Mouse (Mus musculus) B cell, adult 62 days (primary cell): ENCODE data around the gene Gabrg2. TPM values are rescaled to one million over a fixed set of nuclear protein-coding genes. Genes with fewer than 3 reads are reported as not detected.

ENCODE experiments used
- total RNA-seq: library from RNA; stranded (reverse); gene quantifications from 4 replicates; pipeline ENCODE4 v1.2.4, GENCODE M21; 2023

Gene Gabrg2
- total RNA-seq, result not detected in 4 replicates

DNA sequence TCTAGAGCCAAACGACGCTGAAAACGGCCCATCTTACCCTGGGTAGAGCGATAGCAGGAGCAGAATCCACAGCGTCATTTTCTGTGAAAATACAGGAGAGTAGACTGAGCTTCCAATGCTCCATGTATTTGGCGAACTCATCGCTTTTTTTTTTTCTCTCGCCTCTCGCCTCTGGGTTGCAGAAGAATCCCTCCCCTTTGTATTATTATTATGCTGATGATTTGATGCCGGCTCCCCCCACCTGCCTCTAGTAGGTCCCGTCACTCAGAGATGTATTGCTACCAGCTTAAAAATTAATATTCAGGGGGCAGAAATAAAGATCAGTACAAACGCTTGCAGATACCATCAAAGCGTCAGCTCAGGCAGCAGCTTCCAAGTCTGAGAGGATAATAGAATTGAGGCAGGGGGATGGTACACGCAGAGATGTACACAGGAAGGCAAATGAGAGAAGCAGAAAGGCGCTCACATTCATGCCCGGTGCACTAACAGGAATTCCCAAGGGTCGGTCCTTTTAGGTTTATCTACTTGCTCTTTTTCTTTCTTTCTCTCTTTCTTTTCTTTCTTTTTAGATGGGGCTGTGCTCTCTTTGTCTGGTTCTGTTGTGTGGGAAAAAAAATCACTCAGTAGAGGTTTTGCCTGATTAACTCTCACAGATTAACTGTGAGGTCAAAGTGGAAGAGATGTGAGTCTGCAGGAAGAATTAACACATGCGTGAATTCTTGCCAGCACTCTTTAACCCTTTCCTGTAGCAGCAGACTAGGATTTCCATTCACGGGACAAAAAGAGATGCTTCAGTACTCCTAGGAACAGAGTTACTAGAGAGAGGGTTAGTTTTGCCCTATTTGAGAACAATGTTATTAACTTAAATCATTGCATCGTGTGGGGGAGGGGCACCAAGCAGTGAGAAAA, at the start of gene Gabrg2:
Gabrg2 (minus strand) TSS at position 668 of the 909 bp plus-strand sequence.

Other genes starting within 250 kb of the Gabrg2 start
- gene Gabra1, start 182.1 kb upstream of the Gabrg2 start, total RNA-seq, result not detected in 4 replicates